In genomic region chr5:104009421-104009820, GRCm38 (mm10) we compare ENCODE assay signal across 33 mouse cellular contexts. TPM values are rescaled to one million over a fixed set of nuclear protein-coding genes. Genes with fewer than 3 reads are reported as not detected.
"Had no signal": no experiment of that assay in that cellular context is flagged by ENCODE, and none has a peak within 500 bp of the region (broad histone marks: within the 10 kb centered on the region; RNA-seq: fewer than 3 reads in every experiment).

No protein-coding gene starts in this region.

- H3K4me2 ChIP-seq: embryonic facial prominence, embryonic 12.5 days; embryonic facial prominence, embryonic 13.5 days; embryonic facial prominence, embryonic 15.5 days; forebrain, embryonic 12.5 days; forebrain, embryonic 13.5 days; forebrain, embryonic 15.5 days had no signal

- H3K4me3 ChIP-seq: embryonic facial prominence, embryonic 10.5 days; embryonic facial prominence, embryonic 12.5 days; embryonic facial prominence, embryonic 13.5 days; embryonic facial prominence, embryonic 15.5 days; erythroblast, embryonic 14.5 days; forebrain, embryonic 10.5 days; forebrain, embryonic 12.5 days; forebrain, embryonic 13.5 days; forebrain, embryonic 15.5 days; gastrocnemius, adult 2 months had no signal

- H3K4me1 ChIP-seq: embryonic facial prominence, embryonic 10.5 days; embryonic facial prominence, embryonic 12.5 days; embryonic facial prominence, embryonic 13.5 days; embryonic facial prominence, embryonic 15.5 days; forebrain, embryonic 10.5 days; forebrain, embryonic 12.5 days; forebrain, embryonic 13.5 days; forebrain, embryonic 15.5 days had no signal

- H3K36me3 ChIP-seq: embryonic facial prominence, embryonic 10.5 days; embryonic facial prominence, embryonic 12.5 days; embryonic facial prominence, embryonic 13.5 days; embryonic facial prominence, embryonic 15.5 days; forebrain, embryonic 10.5 days; forebrain, embryonic 12.5 days; forebrain, embryonic 15.5 days had no signal

- H3K27ac ChIP-seq: embryonic facial prominence, embryonic 10.5 days; embryonic facial prominence, embryonic 12.5 days; embryonic facial prominence, embryonic 13.5 days; embryonic facial prominence, embryonic 15.5 days; forebrain, embryonic 10.5 days; forebrain, embryonic 12.5 days; forebrain, embryonic 13.5 days; forebrain, embryonic 15.5 days; gastrocnemius, adult 2 months had no signal

- H3K9ac ChIP-seq: embryonic facial prominence, embryonic 12.5 days; embryonic facial prominence, embryonic 13.5 days; embryonic facial prominence, embryonic 15.5 days; forebrain, embryonic 12.5 days; forebrain, embryonic 13.5 days; forebrain, embryonic 15.5 days; forebrain, postnatal 0 days had no signal

- ATAC-seq: forebrain, embryonic 13.5 days; forebrain, embryonic 14.5 days; forebrain, embryonic 15.5 days; forebrain, embryonic 16.5 days; forebrain, postnatal 0 days had no signal

- DNase-seq: cerebellum, adult 2 months; cerebellum, adult 8-10 months; cerebellum, adult 9-10 months; cerebellum, adult 9-11 months; cerebellum, postnatal 10 days; cerebellum, postnatal 14 days; cerebellum, postnatal 25 days; cerebellum, postnatal 36 days; embryo, embryonic 11 days; forebrain, postnatal 0 days; gastrocnemius, adult 2 months; gastrocnemius, postnatal 10 days; gastrocnemius, postnatal 14 days; gastrocnemius, postnatal 25 days; gastrocnemius, postnatal 36 days; heart, adult 18-20 months had no signal

- H3K9me3 ChIP-seq: embryonic facial prominence, embryonic 10.5 days; embryonic facial prominence, embryonic 12.5 days; embryonic facial prominence, embryonic 13.5 days; embryonic facial prominence, embryonic 15.5 days; forebrain, embryonic 10.5 days; forebrain, embryonic 12.5 days; forebrain, embryonic 13.5 days; forebrain, embryonic 15.5 days had no signal

- H3K27me3 ChIP-seq: embryonic facial prominence, embryonic 12.5 days; embryonic facial prominence, embryonic 13.5 days; embryonic facial prominence, embryonic 15.5 days; forebrain, embryonic 12.5 days; forebrain, embryonic 13.5 days; forebrain, embryonic 15.5 days had no signal

RNA-seq across cellular contexts. Expression of gene Hsd17b13, which starts 32.2 kb away (rescaled TPM):
- total RNA-seq: common myeloid progenitor, adult 5-6 weeks; forebrain, postnatal 0 days; gastrocnemius, adult 2 months; gastrocnemius, adult 8-10 months; gastrocnemius, postnatal 14 days; gastrocnemius, postnatal 25 days; gastrocnemius, postnatal 36 days; granulocyte monocyte progenitor cell, adult 5-6 weeks; heart, adult 18-20 months; heart, adult 8-10 months had no signal
- polyA plus RNA-seq: cerebellum, adult 2 months; embryonic facial prominence, embryonic 10.5 days; embryonic facial prominence, embryonic 11.5 days; embryonic facial prominence, embryonic 12.5 days; embryonic facial prominence, embryonic 13.5 days; erythroblast, embryonic 14.5 days; forebrain, embryonic 10.5 days; forebrain, embryonic 11.5 days; forebrain, embryonic 12.5 days; forebrain, embryonic 13.5 days; forebrain, embryonic 14.5 days; forebrain, embryonic 15.5 days; forebrain, embryonic 16.5 days had no signal
